Mouse (Mus musculus) olfactory bulb, adult 2 months (tissue): Measurements from ENCODE around the gene Map1lc3b.

Experiments used
- CTCF ChIP-seq: fragments of 200-500 bp; IDR thresholded peaks from 2 replicates; pipeline ENCODE4 v1.5.1; 2012; ENCODE audit warnings: low read depth, mild to moderate bottlenecking, low read length, moderate library complexity; ENCODE audit not compliant: insufficient read depth
- POLR2A ChIP-seq: fragments of 200-500 bp; IDR thresholded peaks from 2 replicates; pipeline ENCODE4 v1.6.1; 2012; ENCODE audit warnings: mild to moderate bottlenecking, low read depth, low read length, moderate library complexity; ENCODE audit not compliant: insufficient read depth

DNA sequence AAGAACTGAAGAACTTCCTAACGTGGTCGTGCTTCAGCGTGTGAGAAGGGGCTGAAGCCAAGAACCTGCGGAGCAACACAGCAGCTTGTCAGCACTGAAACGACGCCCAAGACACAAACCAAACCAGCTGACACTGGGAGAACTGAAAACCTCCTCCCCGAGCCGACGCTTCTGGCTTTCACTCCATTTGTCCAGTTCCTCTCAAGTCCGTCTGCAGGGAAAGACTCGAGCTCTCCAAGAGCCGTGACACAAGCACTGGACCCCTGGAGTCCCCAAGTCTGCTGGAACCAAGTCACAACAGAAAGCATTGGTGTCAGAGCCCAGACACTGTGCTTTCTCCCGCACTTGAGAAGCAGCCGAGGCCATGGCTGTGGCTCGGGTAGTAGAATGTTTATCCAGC, 19.1 kb downstream of the Map1lc3b start:
- TF ChIP-seq CTCF (no peak), POLR2A (no peak)
